Mouse (Mus musculus): Measurements from ENCODE around the gene Capns2.

GRCm38 (mm10) chr8:92883771-92884170 is 17.4 kb upstream of the Capns2 start:
- TF ChIP-seq CTCF (IDR thresholded peaks at IDR 0.05; ENCODE audit: low read depth, low read length) (no peak), GATA1 (IDR thresholded peaks at IDR 0.05; ENCODE audit: borderline replicate concordance, low read length) (no peak), TAL1 (conservative IDR thresholded peaks at IDR 0.05; ENCODE audit: low read depth, low read length) (no peak), GATA2 (IDR thresholded peaks at IDR 0.05; ENCODE audit: borderline replicate concordance, low read depth, low read length) (no peak), POLR2AphosphoS5 (IDR thresholded peaks at IDR 0.05; ENCODE audit: insufficient replicate concordance, low read depth, low read length) (no peak)
